9 mouse cellular contexts compared by ENCODE assay signal in the genomic region with DNA sequence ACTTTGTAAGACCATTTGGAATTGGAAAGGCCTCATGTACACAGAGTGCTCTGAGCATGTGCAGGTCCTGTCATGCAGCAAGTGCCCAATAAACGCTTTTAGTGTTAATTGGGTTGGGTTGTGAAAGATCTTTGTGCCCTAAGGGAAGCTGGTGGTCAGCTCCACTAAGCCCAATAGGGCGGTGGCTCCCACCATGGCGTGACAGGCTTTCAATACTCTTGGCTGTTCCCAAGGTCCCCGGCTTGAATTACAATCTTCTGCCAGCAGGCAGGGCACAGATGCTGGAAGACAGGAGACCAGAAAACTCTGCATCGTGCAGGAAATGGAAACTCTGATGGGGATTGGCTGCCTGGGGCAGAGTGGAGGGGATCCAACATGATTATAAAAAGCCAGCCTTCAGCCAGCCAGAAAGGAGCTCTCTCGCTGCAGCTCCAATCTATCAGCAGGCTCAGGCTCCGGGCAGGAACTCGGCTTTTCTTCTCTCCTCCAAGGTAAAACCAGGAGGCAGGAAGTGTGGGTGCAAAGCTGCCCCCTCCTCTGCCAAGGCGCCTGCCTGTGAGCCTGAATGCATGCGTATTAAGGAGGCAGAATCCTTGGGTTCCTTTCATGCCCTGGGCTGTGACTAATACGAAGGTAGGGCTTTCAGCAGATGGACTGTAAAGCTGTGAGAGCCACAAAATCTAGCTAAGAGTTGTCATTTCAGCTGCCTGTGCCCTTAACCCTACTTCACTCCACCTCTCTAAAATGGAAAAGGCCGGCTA. TPM values are rescaled to one million over a fixed set of nuclear protein-coding genes. Genes with fewer than 3 reads are reported as not detected.
DNase-seq lines count a peak whose midpoint lies in the region; ATAC-seq lines count a peak whose summit lies in the region.
"Had no signal": no experiment of that assay in that cellular context is flagged by ENCODE, and none has a peak within 500 bp of the region (broad histone marks: within the 10 kb centered on the region; RNA-seq: fewer than 3 reads in every experiment).

No protein-coding gene starts in this region.

- H3K27ac ChIP-seq in embryonic facial prominence, embryonic 15.5 days (replicated peaks) = peak overlapping the region; percentile 93
- H3K27ac ChIP-seq in hindbrain, embryonic 12.5 days = peak overlapping the region; percentile 74
- peak overlapping the region; percentile 87 for H3K27ac ChIP-seq in neural tube, embryonic 13.5 days (replicated peaks)

- H3K36me3 ChIP-seq in embryonic facial prominence, embryonic 15.5 days = no peaks in the 10 kb centered on the region
- H3K36me3 ChIP-seq in hindbrain, embryonic 12.5 days = no peaks in the 10 kb centered on the region
- H3K36me3 ChIP-seq in neural tube, embryonic 13.5 days = no peaks in the 10 kb centered on the region

- DNase-seq in layer of hippocampus, adult 11-12 months (ENCODE audit: low spot score) = peak; percentile 61
- DNase-seq in layer of hippocampus, adult 9-10 months (ENCODE audit: low spot score) = no peak
- DNase-seq in layer of hippocampus, postnatal 10 days (ENCODE audit: low spot score in 2 of 2) = peak; percentile 60 to 71
- DNase-seq in thymus, adult 18-20 months = no peak
- no peak for DNase-seq in urinary bladder, postnatal 10 days (ENCODE audit: low spot score)

- H3K9ac ChIP-seq in embryonic facial prominence, embryonic 15.5 days = no peak overlapping the region
- H3K9ac ChIP-seq in hindbrain, embryonic 12.5 days = no peak overlapping the region
- peak overlapping the region; percentile 9 for H3K9ac ChIP-seq in neural tube, embryonic 13.5 days

- peak overlapping the region; percentile 15 for H3K4me3 ChIP-seq in embryonic facial prominence, embryonic 15.5 days (replicated peaks)
- no peak overlapping the region for H3K4me3 ChIP-seq in hindbrain, embryonic 12.5 days
- H3K4me3 ChIP-seq in neural tube, embryonic 13.5 days = no peak overlapping the region

- ATAC-seq in embryonic facial prominence, embryonic 15.5 days (ENCODE audit: insufficient number of reproducible peaks, low FRiP score, low TSS enrichment, low read depth) = peak; percentile 73
- peak; percentile 56; the same call in 1 of the 2 replicates for ATAC-seq in hindbrain, embryonic 12.5 days (ENCODE audit: low FRiP score)
- ATAC-seq in neural tube, embryonic 13.5 days (ENCODE audit: low read depth) = peak; percentile 77
- ATAC-seq: Patski had no signal

- peak overlapping the region; percentile 42 for H3K4me2 ChIP-seq in embryonic facial prominence, embryonic 15.5 days (replicated peaks)
- 0 out of 2 replicates have a peak overlapping the region, but pooled peaks have one; percentile 0 for H3K4me2 ChIP-seq in hindbrain, embryonic 12.5 days (replicated peaks)
- peak overlapping the region; percentile 33 for H3K4me2 ChIP-seq in neural tube, embryonic 13.5 days

- H3K4me1 ChIP-seq in embryonic facial prominence, embryonic 15.5 days = peaks cover 17% of the 10 kb centered on the region
- peaks cover 19% of the 10 kb centered on the region for H3K4me1 ChIP-seq in hindbrain, embryonic 12.5 days
- H3K4me1 ChIP-seq in neural tube, embryonic 13.5 days (replicated peaks) = peaks cover 27% of the 10 kb centered on the region

- no peaks in the 10 kb centered on the region for H3K9me3 ChIP-seq in embryonic facial prominence, embryonic 15.5 days (replicated peaks)
- no peaks in the 10 kb centered on the region for H3K9me3 ChIP-seq in hindbrain, embryonic 12.5 days (replicated peaks)
- H3K9me3 ChIP-seq in neural tube, embryonic 13.5 days = no peaks in the 10 kb centered on the region

- H3K27me3 ChIP-seq in embryonic facial prominence, embryonic 15.5 days = no peaks in the 10 kb centered on the region
- H3K27me3 ChIP-seq in hindbrain, embryonic 12.5 days = peaks cover 15% of the 10 kb centered on the region; the same call in 1 of the 2 replicates
- peaks cover 11% of the 10 kb centered on the region; the same call in 1 of the 2 replicates for H3K27me3 ChIP-seq in neural tube, embryonic 13.5 days
- H3K27me3 ChIP-seq: Patski had no signal

- WGBS in embryonic facial prominence, embryonic 15.5 days = 14% methylated on average over 12 of the region's 12 CpGs
- WGBS in hindbrain, embryonic 12.5 days = 46% methylated on average over 12 of the region's 12 CpGs
- 37% methylated on average over 12 of the region's 12 CpGs for WGBS in neural tube, embryonic 13.5 days

RNA-seq across cellular contexts. Expression of a gene that starts 16.0 kb away (rescaled TPM):
- polyA plus RNA-seq in embryonic facial prominence, embryonic 15.5 days (2015; fragmentation: Nextera tagmentation; extraction: Ambion mirVana) = 47.3 and 47.9 TPM in 2 replicates
- 29.6 and 33.8 TPM in 2 replicates for polyA plus RNA-seq in hindbrain, embryonic 12.5 days (2016; fragmentation: Nextera tagmentation; extraction: Ambion mirVana)
- 10 to 100 TPM; 26.6 to 28.0 TPM for total RNA-seq in layer of hippocampus, postnatal 10 days (2021)
- polyA plus RNA-seq in neural tube, embryonic 13.5 days (2015; fragmentation: Nextera tagmentation; extraction: Ambion mirVana) = 37.0 and 46.0 TPM in 2 replicates

RNA-seq across cellular contexts. Expression of a gene that starts 35.5 kb away (rescaled TPM):
- 0.55 and 0.65 TPM in 2 replicates for polyA plus RNA-seq in embryonic facial prominence, embryonic 15.5 days (2015; fragmentation: Nextera tagmentation; extraction: Ambion mirVana)
- polyA plus RNA-seq in hindbrain, embryonic 12.5 days (2016; fragmentation: Nextera tagmentation; extraction: Ambion mirVana) = 0.08 TPM in 1 of 2 replicates, not detected in the other
- total RNA-seq in layer of hippocampus, postnatal 10 days (2021) = under 1 TPM; 0.13 to 0.46 TPM
- polyA plus RNA-seq in neural tube, embryonic 13.5 days (2015; fragmentation: Nextera tagmentation; extraction: Ambion mirVana) = not detected in 2 replicates
- polyA plus RNA-seq: Patski had no signal

RNA-seq across cellular contexts. Expression of a gene that starts 54.1 kb away (rescaled TPM):
- 59.4 and 61.4 TPM in 2 replicates for polyA plus RNA-seq in embryonic facial prominence, embryonic 15.5 days (2015; fragmentation: Nextera tagmentation; extraction: Ambion mirVana)
- polyA plus RNA-seq in hindbrain, embryonic 12.5 days (2016; fragmentation: Nextera tagmentation; extraction: Ambion mirVana) = 100 and 104 TPM in 2 replicates
- total RNA-seq in layer of hippocampus, postnatal 10 days (2021) = 100 to 1,000 TPM; 113 to 115 TPM
- polyA plus RNA-seq in neural tube, embryonic 13.5 days (2015; fragmentation: Nextera tagmentation; extraction: Ambion mirVana) = 134 and 143 TPM in 2 replicates

Comparison
In these comparisons a context has a peak if more than half of its experiments do, and no peak if none do; other contexts are left out.
1. DNase-seq: peak in layer of hippocampus, adult 11-12 months (single experiment) and layer of hippocampus, postnatal 10 days (2 of 2); none in layer of hippocampus, adult 9-10 months (single experiment), thymus, adult 18-20 months (0 of 2) and urinary bladder, postnatal 10 days (single experiment).
2. Peak in every context shown above with its lines, with median percentiles within 50 percentile points of each other: ATAC-seq, H3K27ac ChIP-seq and H3K4me2 ChIP-seq.